Mouse (Mus musculus) olfactory bulb, adult 2 months (tissue): ENCODE measurements around the gene Tmem82. TPM values are rescaled to one million over a fixed set of nuclear protein-coding genes. Genes with fewer than 3 reads are reported as not detected.

Experiments
- H3K27ac ChIP-seq: fragments of 200-500 bp; 2 replicates; pipeline ENCODE4 v1.5.1; 2012; ENCODE audit warnings: low read depth, low read length; ENCODE audit not compliant: insufficient read depth
- H3K4me1 ChIP-seq: fragments of 200-500 bp; 2 replicates; pipeline ENCODE4 v1.6.1; 2012; ENCODE audit warnings: low read length; ENCODE audit not compliant: control insufficient read depth, insufficient read depth
- H3K4me3 ChIP-seq: fragments of 200-500 bp; 2 replicates; pipeline ENCODE4 v1.5.1; 2012; ENCODE audit warnings: mild to moderate bottlenecking, low read depth, low read length, moderate library complexity; ENCODE audit not compliant: insufficient read depth
- CTCF ChIP-seq: fragments of 200-500 bp; IDR thresholded peaks from 2 replicates; pipeline ENCODE4 v1.5.1; 2012; ENCODE audit warnings: low read depth, mild to moderate bottlenecking, low read length, moderate library complexity; ENCODE audit not compliant: insufficient read depth
- POLR2A ChIP-seq: fragments of 200-500 bp; IDR thresholded peaks from 2 replicates; pipeline ENCODE4 v1.6.1; 2012; ENCODE audit warnings: mild to moderate bottlenecking, low read depth, low read length, moderate library complexity; ENCODE audit not compliant: insufficient read depth
- WGBS: fragments of 180-500 bp; shearing (Covaris S2); methylation state at CpG from one replicate; pipeline ENCODE4 v1.1.7; 2018; 5-methylcytosine and 5-hydroxymethylcytosine counted together
- polyA plus RNA-seq: library from polyadenylated mRNA; stranded (reverse); fragments of >200 nt; gene quantifications from 2 replicates; pipeline ENCODE4 v1.2.4, GENCODE M21; 2012; ENCODE audit warnings: low replicate concordance; ENCODE audit not compliant: missing spikeins, insufficient read depth, insufficient read length

Gene Tmem82
- polyA plus RNA-seq, 1 experiment: not detected

DNA sequence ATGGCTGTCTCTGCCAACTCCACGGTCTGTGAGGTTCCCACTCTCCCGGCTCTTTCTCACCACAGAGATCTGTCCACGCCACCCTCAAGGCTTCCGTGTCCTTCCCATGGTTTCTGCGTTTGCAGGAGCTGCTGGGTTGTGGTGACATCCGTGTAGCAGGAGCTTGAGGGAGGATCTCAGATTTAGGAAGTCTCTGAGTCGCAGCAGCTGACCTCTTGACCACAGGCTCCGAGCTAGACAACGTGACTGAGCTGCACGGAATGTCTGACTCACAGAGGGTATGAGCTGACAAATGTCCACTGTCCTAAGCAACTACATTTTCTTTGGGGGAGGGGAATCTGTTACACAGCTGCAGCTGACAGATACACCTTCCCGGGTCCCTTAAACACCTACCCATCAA is 12.6 kb downstream of the Tmem82 start, which contains the start of gene Fblim1:
Fblim1 (minus strand) TSS at position 236 of the 400 bp plus-strand sequence.
- TF ChIP-seq CTCF (no peak), POLR2A (no peak)
- H3K4me3 ChIP-seq: no peak within 1 kb of the TSS
- 88% methylated on average over 11 of the region's 11 CpGs for WGBS

GRCm38 (mm10) chr4:141605421-141605820 is 13.0 kb downstream of the Tmem82 start:
- H3K4me1 ChIP-seq: peaks cover 3% of the 10 kb centered on the region; the same call in 1 of the 2 replicates
- TF ChIP-seq CTCF (no peak), POLR2A (no peak)
- H3K27ac ChIP-seq: no peak overlapping the region
- WGBS: 94% methylated on average over 5 of the region's 5 CpGs
- H3K4me3 ChIP-seq: no peak overlapping the region

More for the DNA sequence above, 12.6 kb downstream of the Tmem82 start, which contains the start of gene Fblim1:
- peaks cover 3% of the 10 kb centered on the region; the same call in 1 of the 2 replicates for H3K4me1 ChIP-seq
- H3K27ac ChIP-seq: no peak within 1 kb of the TSS

GRCm38 (mm10) chr4:141604493-141604892 is 13.9 kb downstream of the Tmem82 start:
- WGBS: 66% methylated on average over 8 of the region's 8 CpGs
- H3K4me3 ChIP-seq: no peak overlapping the region
- H3K4me1 ChIP-seq: peaks cover 8% of the 10 kb centered on the region
- TF ChIP-seq POLR2A (no peak), CTCF (no peak)
- no peak overlapping the region for H3K27ac ChIP-seq

GRCm38 (mm10) chr4:141603921-141604320 is 14.5 kb downstream of the Tmem82 start:
- 70% methylated on average over 4 of the region's 4 CpGs for WGBS
- Histone ChIP-seq H3K4me3 (no peak overlapping the region), H3K4me1 (peaks cover 14% of the 10 kb centered on the region), H3K27ac (no peak overlapping the region)
- TF ChIP-seq CTCF: no peak
- TF ChIP-seq POLR2A: no peak

- Histone ChIP-seq H3K27ac (no peak overlapping the region), H3K4me1 (peaks cover 18% of the 10 kb centered on the region), H3K4me3 (no peak overlapping the region)
- TF ChIP-seq POLR2A (no peak), CTCF (no peak)
- 95% methylated on average over 11 of the region's 11 CpGs for WGBS
These were observed 15.8 kb downstream of the Tmem82 start for GRCm38 (mm10) chr4:141602523-141603223.

GRCm38 (mm10) chr4:141601148-141601862 is 17.1 kb downstream of the Tmem82 start:
- WGBS: 70% methylated on average over 12 of the region's 12 CpGs
- H3K27ac ChIP-seq: no peak overlapping the region
- no peak for TF ChIP-seq CTCF
- no peak for TF ChIP-seq POLR2A
- H3K4me1 ChIP-seq: peaks cover 18% of the 10 kb centered on the region
- H3K4me3 ChIP-seq: no peak overlapping the region

GRCm38 (mm10) chr4:141600364-141600763 is 18.1 kb downstream of the Tmem82 start:
- Histone ChIP-seq H3K4me3 (no peak overlapping the region), H3K27ac (no peak overlapping the region), H3K4me1 (peaks cover 18% of the 10 kb centered on the region)
- 66% methylated on average over 6 of the region's 6 CpGs for WGBS
- TF ChIP-seq POLR2A: no peak
- no peak for TF ChIP-seq CTCF

- H3K4me1 ChIP-seq: peaks cover 18% of the 10 kb centered on the region
- no peak overlapping the region for H3K27ac ChIP-seq
- H3K4me3 ChIP-seq: peak overlapping the region; percentile 42
- TF ChIP-seq CTCF (no peak), POLR2A (no peak)
- 3% methylated on average over 42 of the region's 57 CpGs for WGBS
These were observed 18.9 kb downstream of the Tmem82 start for GRCm38 (mm10) chr4:141599251-141600141.
